Mouse (Mus musculus) neural tube, embryonic 11.5 days (tissue): ENCODE results near the gene Gm49373. TPM values are rescaled to one million over a fixed set of nuclear protein-coding genes. Genes with fewer than 3 reads are reported as not detected.

Source experiments
- ATAC-seq: fragments of 200-750 bp; cut with Nextera tagmentation; 2 replicates; pipeline ENCODE4 v1.8.0; 2017; ENCODE audit warnings: moderate number of reproducible peaks, mild to moderate bottlenecking, moderate TSS enrichment, moderate library complexity; ENCODE audit not compliant: insufficient read depth, low FRiP score, low TSS enrichment
- DNase-seq: peaks from one replicate; pipeline ENCODE4 v3.0.0-alpha.2; 2015; ENCODE audit warnings: low spot score
- H3K27ac ChIP-seq: fragments of 300-500 bp; sonication (generic); 2 replicates; pipeline ENCODE4 v1.5.1; 2014; ENCODE audit warnings: low read depth, mild to moderate bottlenecking, low read length
- H3K27me3 ChIP-seq: fragments of 300-500 bp; sonication (generic); 2 replicates; pipeline ENCODE4 v1.6.1; 2014; ENCODE audit warnings: mild to moderate bottlenecking, low read length, mixed read lengths; ENCODE audit not compliant: control insufficient read depth, insufficient read depth
- H3K36me3 ChIP-seq: fragments of 300-500 bp; sonication (generic); 2 replicates; pipeline ENCODE4 v1.6.1; 2014; ENCODE audit warnings: mild to moderate bottlenecking, low read length, moderate library complexity, mixed read lengths; ENCODE audit not compliant: control insufficient read depth, insufficient read depth
- H3K4me1 ChIP-seq: fragments of 300-500 bp; sonication (generic); 2 replicates; pipeline ENCODE4 v1.6.1; 2014; ENCODE audit warnings: low read length, mixed read lengths; ENCODE audit not compliant: control insufficient read depth, insufficient read depth
- H3K4me2 ChIP-seq: fragments of 300-500 bp; sonication (generic); 2 replicates; pipeline ENCODE4 v1.6.1; 2014; ENCODE audit warnings: low read depth, mild to moderate bottlenecking, moderate library complexity
- H3K4me3 ChIP-seq: fragments of 300-500 bp; sonication (generic); 2 replicates; pipeline ENCODE4 v1.5.1; 2014; ENCODE audit warnings: low read depth, low read length
- H3K9ac ChIP-seq: fragments of 300-500 bp; sonication (generic); 2 replicates; pipeline ENCODE4 v1.6.1; 2014; ENCODE audit warnings: mild to moderate bottlenecking, low read length
- H3K9me3 ChIP-seq: fragments of 300-500 bp; sonication (generic); 2 replicates; pipeline ENCODE4 v1.6.1; 2016; ENCODE audit warnings: low read length; ENCODE audit not compliant: control insufficient read depth
- WGBS: fragments of 180-500 bp; shearing (Covaris S2); extraction: QIAGEN DNeasy Blood & Tissue Kit; methylation state at CpG from one replicate; pipeline ENCODE4 v1.1.7; 2014; 5-methylcytosine and 5-hydroxymethylcytosine counted together
- microRNA counts: library from miRNA; unstranded; fragments of <30 nt; microRNA quantifications from one replicate; lab custom pipeline; 2015
- microRNA-seq: library from miRNA; unstranded; fragments of <30 nt; microRNA quantifications from one replicate; pipeline ENCODE4, GENCODE M21; 2016
- polyA plus RNA-seq: library from polyadenylated mRNA; unstranded; fragments of >200 nt; fragmentation: Nextera tagmentation; extraction: Ambion mirVana; gene quantifications from 2 replicates; pipeline ENCODE4 v1.2.1, GENCODE M21; 2014

Gm49373 gene
- polyA plus RNA-seq, 1 experiment from 2014 or later, result 0.82 TPM

DNA sequence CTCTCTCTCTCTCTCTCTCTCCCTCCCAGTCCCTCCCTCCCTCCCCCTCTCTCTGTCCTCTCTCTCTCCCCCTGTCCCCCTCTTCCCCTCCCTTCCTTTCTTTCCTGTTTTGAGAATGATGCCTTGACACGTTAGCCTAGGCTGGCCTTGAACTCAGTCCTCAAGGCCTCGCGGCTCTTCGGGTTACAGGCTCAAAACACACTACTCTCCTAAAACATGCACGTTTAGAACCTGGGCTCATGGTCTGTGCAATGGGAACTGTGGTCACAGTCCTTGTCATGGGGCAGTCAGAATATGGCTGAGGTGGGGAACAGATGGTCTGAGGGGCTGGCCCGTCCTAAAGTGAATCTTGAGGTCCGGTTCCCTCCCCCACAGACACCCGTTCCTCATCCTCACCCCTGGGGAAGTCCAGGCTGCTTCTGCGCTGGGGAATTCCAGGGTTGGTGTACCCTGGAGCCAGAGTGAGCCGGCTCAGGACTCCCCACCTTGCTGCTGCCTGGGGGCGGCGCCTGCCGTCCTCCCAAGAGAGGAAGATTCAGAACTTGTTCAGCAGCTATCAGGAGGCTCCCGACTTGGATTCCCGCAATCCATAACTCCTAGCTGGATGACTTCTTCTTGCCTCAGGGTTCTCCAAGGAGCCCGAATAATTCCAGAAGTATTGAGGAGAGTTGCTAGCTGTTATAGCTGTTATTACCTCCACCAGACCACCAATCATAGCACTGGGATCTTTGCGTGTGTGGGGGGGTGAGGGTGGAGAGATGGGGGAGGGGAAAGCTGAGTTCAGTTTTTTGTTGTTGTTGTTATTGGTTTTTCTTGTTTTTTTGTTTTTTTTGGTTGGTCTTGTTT is 56.3 kb downstream of the Gm49373 start:
- Histone ChIP-seq H3K4me1 (peaks cover 6% of the 10 kb centered on the region; the same call in 1 of the 2 replicates), H3K27ac (no peak overlapping the region), H3K4me2 (no peak overlapping the region), H3K36me3 (no peaks in the 10 kb centered on the region), H3K9me3 (no peaks in the 10 kb centered on the region), H3K4me3 (no peak overlapping the region; the same call in 1 of the 2 replicates), H3K27me3 (peaks cover 43% of the 10 kb centered on the region), H3K9ac (no peak overlapping the region)
- 6% methylated on average over 17 of the region's 17 CpGs for WGBS
- DNase-seq, result no peak
- no peak for ATAC-seq

DNA sequence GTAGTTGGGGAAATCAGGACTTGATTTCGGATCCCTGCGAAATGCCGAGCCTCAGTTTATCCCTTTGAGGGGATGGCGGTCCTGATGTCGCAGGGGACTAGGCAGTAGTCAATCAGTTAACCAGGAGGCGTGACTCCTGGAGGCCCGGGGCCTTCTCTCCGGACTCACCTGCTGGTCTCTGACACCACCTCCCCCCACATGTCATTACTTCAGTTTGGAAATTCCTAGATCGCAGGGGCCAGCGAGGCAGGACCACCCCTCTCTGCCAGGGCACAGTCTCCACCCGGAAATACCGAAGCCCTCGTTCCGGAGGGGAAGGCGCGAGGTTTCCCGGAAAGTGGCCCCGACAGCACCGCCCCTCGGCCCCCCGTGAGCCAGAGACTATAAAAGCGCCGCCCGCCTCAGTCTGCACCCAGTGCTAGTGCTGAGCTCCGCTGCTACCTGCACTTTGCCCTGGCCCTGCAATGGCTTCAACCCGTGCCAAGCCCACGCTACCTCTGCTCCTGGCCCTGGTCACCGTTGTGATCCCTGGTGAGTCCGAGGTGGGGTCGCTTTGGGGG is 57.2 kb downstream of the Gm49373 start, which contains the start of gene Icam1:
Gene Icam1, plus strand, starts transcription at position 415 of the 560 bp plus-strand sequence.
- H3K9me3 ChIP-seq, result no peaks in the 10 kb centered on the region
- no peak within 1 kb of the TSS; the same call in 1 of the 2 replicates for H3K9ac ChIP-seq
- H3K4me1 ChIP-seq, result peaks cover 6% of the 10 kb centered on the region; the same call in 1 of the 2 replicates
- peak within 1 kb of the TSS; percentile 35; the same call in 1 of the 2 replicates for H3K4me2 ChIP-seq
- WGBS, result under 1% methylated on average over 30 of the region's 30 CpGs
- H3K27ac ChIP-seq, result 0 out of 2 replicates have a peak within 1 kb of the TSS, but pooled peaks have one; percentile 6
- H3K4me3 ChIP-seq, result peak within 1 kb of the TSS; percentile 20
- ATAC-seq, result no peak
- no peak for DNase-seq
- no peaks in the 10 kb centered on the region for H3K36me3 ChIP-seq
- H3K27me3 ChIP-seq, result peaks cover 43% of the 10 kb centered on the region

DNA sequence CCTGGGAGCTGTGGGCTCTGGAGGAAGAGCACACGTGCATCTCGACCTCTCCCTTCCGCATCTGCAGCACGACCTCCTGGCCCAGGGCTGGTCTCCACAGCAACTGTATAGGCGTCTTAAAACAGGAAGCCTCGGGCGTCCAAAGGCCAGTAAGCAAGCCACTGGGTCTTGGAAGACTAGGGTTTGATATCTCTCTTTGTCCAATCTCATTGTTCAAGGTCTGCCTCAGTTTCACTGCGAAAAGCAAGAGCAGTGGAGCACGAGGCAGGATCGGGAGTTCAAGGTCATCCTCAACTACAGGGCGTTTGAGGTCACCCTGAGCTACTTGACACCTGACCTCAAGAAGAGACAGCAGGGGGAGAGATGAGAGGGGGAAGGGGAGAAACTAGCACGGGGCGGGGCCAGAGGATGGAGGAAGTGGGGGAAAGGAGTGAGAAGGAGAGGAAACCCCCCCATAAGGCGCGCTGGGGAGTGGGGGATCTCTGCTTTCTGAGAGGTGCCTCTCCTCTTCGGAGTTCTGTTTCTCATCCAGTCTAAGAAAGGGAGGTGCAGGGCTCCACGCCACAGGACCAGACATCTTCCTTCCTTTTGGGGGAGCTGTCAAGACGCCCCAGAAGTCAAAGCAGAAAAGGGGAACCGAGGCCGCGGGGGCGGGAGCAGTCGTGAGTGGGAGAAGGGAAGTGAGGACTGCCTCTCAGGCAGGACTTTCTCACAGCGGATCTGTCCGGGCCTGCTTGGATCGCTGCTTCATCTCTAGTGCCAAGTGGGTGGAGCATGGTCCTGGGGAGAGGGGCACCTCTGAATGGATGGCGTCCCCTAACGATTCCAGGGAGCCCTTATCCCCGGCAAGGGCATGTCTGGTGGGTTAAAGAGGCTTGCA is 58.0 kb downstream of the Gm49373 start:
- Histone ChIP-seq H3K4me3 (peak overlapping the region; percentile 20; the same call in 1 of the 2 replicates), H3K4me2 (peak overlapping the region; percentile 35; the same call in 1 of the 2 replicates), H3K9me3 (no peaks in the 10 kb centered on the region), H3K4me1 (peaks cover 6% of the 10 kb centered on the region; the same call in 1 of the 2 replicates), H3K27ac (no peak overlapping the region), H3K27me3 (peaks cover 43% of the 10 kb centered on the region), H3K9ac (no peak overlapping the region), H3K36me3 (no peaks in the 10 kb centered on the region)
- WGBS, result 2% methylated on average over 29 of the region's 29 CpGs
- no peak for ATAC-seq
- DNase-seq, result no peak

MicroRNAs encoded within 50 kb of the gene (microRNA counts, 519-probe panel; counts per million panel counts)
- microRNA mmu-miR-1900 (lab: Ali Mortazavi, UCI), result 171 counts per million, percentile 57 among the panel's probes with 10 or more counts

Small RNA genes within 50 kb of the gene (microRNA-seq; reads per million reads assigned to microRNA genes)
- gene Mir1900, result not detected
- gene Mir7082, result 1.0 reads per million

Other genes starting within 250 kb of the Gm49373 start
- gene A230050P20Rik, start 204.5 kb downstream of the Gm49373 start, polyA plus RNA-seq, result 0.65 and 0.94 TPM in 2 replicates
- gene Angptl6, start 193.4 kb downstream of the Gm49373 start, polyA plus RNA-seq, result 4.0 and 5.7 TPM in 2 replicates
- 60.8 and 64.0 TPM in 2 replicates for gene Ppan, start 184.9 kb downstream of the Gm49373 start, polyA plus RNA-seq
- 352 and 373 TPM in 2 replicates for gene Eif3g, start 174.5 kb downstream of the Gm49373 start, polyA plus RNA-seq
- gene Dnmt1, start 113.2 kb downstream of the Gm49373 start, polyA plus RNA-seq, result 70.3 and 72.7 TPM in 2 replicates
- 24.8 and 28.5 TPM in 2 replicates for gene S1pr2, start 96.3 kb downstream of the Gm49373 start, polyA plus RNA-seq
- 131 and 135 TPM in 2 replicates for gene Mrpl4, start 70.4 kb downstream of the Gm49373 start, polyA plus RNA-seq
- gene Icam1, start 57.1 kb downstream of the Gm49373 start, polyA plus RNA-seq, result 5.6 TPM in 2 replicates
- gene Icam4, start 43.7 kb downstream of the Gm49373 start, polyA plus RNA-seq, result 4.2 and 5.8 TPM in 2 replicates
- 0.11 TPM in 1 of 2 replicates, not detected in the other for gene Icam5, start 41.0 kb downstream of the Gm49373 start, polyA plus RNA-seq
- 1.2 and 1.9 TPM in 2 replicates for gene Zglp1, start 6.0 kb downstream of the Gm49373 start, polyA plus RNA-seq
- 52.0 and 55.5 TPM in 2 replicates for gene Fdx1l, start 518 bp upstream of the Gm49373 start, polyA plus RNA-seq
- gene Gm38431, start 18.9 kb upstream of the Gm49373 start, polyA plus RNA-seq, result 2.7 and 2.8 TPM in 2 replicates
- gene Raver1, start 18.9 kb upstream of the Gm49373 start, polyA plus RNA-seq, result 88.4 and 90.7 TPM in 2 replicates
- 8.6 and 9.2 TPM in 2 replicates for gene Tyk2, start 58.1 kb upstream of the Gm49373 start, polyA plus RNA-seq
- gene Cdc37, start 76.9 kb upstream of the Gm49373 start, polyA plus RNA-seq, result 319 and 341 TPM in 2 replicates
- 5.4 and 7.5 TPM in 2 replicates for gene Pde4a, start 92.6 kb upstream of the Gm49373 start, polyA plus RNA-seq
- 32.3 and 34.1 TPM in 2 replicates for gene Keap1, start 166.3 kb upstream of the Gm49373 start, polyA plus RNA-seq
- gene S1pr5, start 175.3 kb upstream of the Gm49373 start, polyA plus RNA-seq, result 0.73 and 1.7 TPM in 2 replicates
- 47.2 and 55.1 TPM in 2 replicates for gene Atg4d, start 192.2 kb upstream of the Gm49373 start, polyA plus RNA-seq
- 15.0 and 15.5 TPM in 2 replicates for gene Kri1, start 214.9 kb upstream of the Gm49373 start, polyA plus RNA-seq
- 79.4 and 87.1 TPM in 2 replicates for gene Cdkn2d, start 218.3 kb upstream of the Gm49373 start, polyA plus RNA-seq
- 2.0 and 2.7 TPM in 2 replicates for gene Ap1m2, start 239.2 kb upstream of the Gm49373 start, polyA plus RNA-seq
- 79.1 and 81.5 TPM in 2 replicates for gene Slc44a2, start 247.6 kb upstream of the Gm49373 start, polyA plus RNA-seq